Mouse (Mus musculus) limb, embryonic 13.5 days (tissue): ENCODE results near the gene Robo2. TPM values are rescaled to one million over a fixed set of nuclear protein-coding genes. Genes with fewer than 3 reads are reported as not detected.

Experiments used
- ATAC-seq: fragments of 200-750 bp; cut with Nextera tagmentation; 2 replicates; pipeline ENCODE4 v1.8.0; 2017; ENCODE audit warnings: low read depth, moderate number of reproducible peaks, moderate TSS enrichment; ENCODE audit not compliant: low FRiP score
- H3K27ac ChIP-seq: fragments of 300-500 bp; sonication (generic); 2 replicates; pipeline ENCODE4 v1.5.1; 2015; ENCODE audit warnings: inconsistent platforms, mild to moderate bottlenecking, moderate library complexity
- H3K27me3 ChIP-seq: fragments of 300-500 bp; sonication (generic); 2 replicates; pipeline ENCODE4 v1.6.1; 2015; ENCODE audit warnings: mild to moderate bottlenecking, inconsistent platforms
- H3K36me3 ChIP-seq: fragments of 300-500 bp; sonication (generic); 2 replicates; pipeline ENCODE4 v1.6.1; 2015; ENCODE audit warnings: inconsistent platforms, mild to moderate bottlenecking, moderate library complexity
- H3K4me1 ChIP-seq: fragments of 300-500 bp; sonication (generic); 2 replicates; pipeline ENCODE4 v1.6.1; 2015; ENCODE audit warnings: inconsistent platforms
- H3K4me2 ChIP-seq: fragments of 300-500 bp; sonication (generic); replicated peaks from 2 replicates; pipeline ENCODE4 v1.6.1; 2015; ENCODE audit warnings: inconsistent platforms, mild to moderate bottlenecking, moderate library complexity
- H3K4me3 ChIP-seq: fragments of 300-500 bp; sonication (generic); 2 replicates; pipeline ENCODE4 v1.5.1; 2015; ENCODE audit warnings: moderate library complexity, mild to moderate bottlenecking, inconsistent platforms
- H3K9ac ChIP-seq: fragments of 300-500 bp; sonication (generic); 2 replicates; pipeline ENCODE4 v1.6.1; 2015; ENCODE audit warnings: mild to moderate bottlenecking, inconsistent platforms
- H3K9me3 ChIP-seq: fragments of 300-500 bp; sonication (generic); 2 replicates; pipeline ENCODE4 v1.6.1; 2016; ENCODE audit warnings: inconsistent platforms
- WGBS: fragments of 180-500 bp; shearing (Covaris S2); methylation state at CpG from one replicate; pipeline ENCODE4 v1.1.7; 2015; 5-methylcytosine and 5-hydroxymethylcytosine counted together
- polyA plus RNA-seq: library from polyadenylated mRNA; unstranded; fragments of >200 nt; fragmentation: Nextera tagmentation; extraction: Ambion mirVana; gene quantifications from 2 replicates; pipeline ENCODE4 v1.2.1, GENCODE M21; 2015

Robo2 gene
- polyA plus RNA-seq, 1 experiment from 2014 or later, result 76.3 TPM

DNA sequence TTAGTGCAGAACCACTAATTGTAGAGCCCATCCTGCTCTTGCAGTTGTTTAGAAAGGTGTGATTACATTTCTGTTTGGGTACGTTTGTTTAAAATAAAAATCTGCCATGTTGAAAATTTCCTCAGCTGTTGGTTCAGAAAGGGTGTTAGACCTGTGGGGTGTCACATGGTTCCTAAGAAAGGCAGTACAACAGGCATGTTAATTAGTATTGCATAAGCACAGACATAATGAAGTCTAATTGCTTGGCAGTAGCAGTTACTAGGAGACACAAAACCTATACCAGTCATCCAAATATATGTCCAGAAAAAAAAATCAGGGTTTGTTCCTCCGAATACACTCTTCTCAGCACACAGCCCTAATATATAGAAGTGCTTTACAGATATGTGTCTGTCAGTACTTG, 220.0 kb downstream of the Robo2 start:
- no peak for ATAC-seq
- H3K27ac ChIP-seq, result no peak overlapping the region
- H3K9me3 ChIP-seq, result no peaks in the 10 kb centered on the region
- H3K4me1 ChIP-seq, result no peaks in the 10 kb centered on the region
- H3K4me2 ChIP-seq, result no peak overlapping the region
- WGBS, result 86% methylated on average over 2 of the region's 2 CpGs
- no peak overlapping the region for H3K9ac ChIP-seq
- H3K4me3 ChIP-seq, result no peak overlapping the region
- H3K36me3 ChIP-seq, result no peaks in the 10 kb centered on the region
- H3K27me3 ChIP-seq, result no peaks in the 10 kb centered on the region

DNA sequence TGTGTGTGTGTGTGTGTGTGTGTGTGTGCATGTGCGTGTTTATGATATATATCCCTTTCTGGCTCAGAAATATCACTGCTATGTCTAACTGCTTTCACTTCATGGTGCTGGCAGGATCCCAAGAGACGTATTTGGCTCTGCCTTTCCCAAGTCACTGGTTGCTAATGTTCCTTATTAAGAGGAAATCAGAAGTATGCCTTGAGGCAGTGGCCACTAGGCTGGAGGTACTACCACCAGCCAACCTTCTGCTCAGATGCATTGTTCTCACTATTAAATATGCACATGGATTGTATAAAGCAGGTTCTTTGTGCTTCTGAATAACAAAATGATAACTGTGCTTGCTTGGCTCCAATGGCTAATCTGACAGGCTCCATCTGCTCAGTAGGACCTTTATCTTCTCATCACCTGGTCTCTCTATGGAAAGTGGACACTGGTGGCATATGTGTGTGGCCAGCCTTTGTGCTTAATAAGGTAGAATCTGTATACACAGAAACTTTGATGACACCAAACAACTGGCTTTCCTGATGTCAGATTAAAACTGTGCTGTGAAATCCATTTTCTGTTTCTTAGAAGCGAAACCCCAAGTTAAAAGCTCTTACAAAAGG, 229.0 kb downstream of the Robo2 start:
- H3K9ac ChIP-seq, result no peak overlapping the region
- H3K36me3 ChIP-seq, result no peaks in the 10 kb centered on the region
- H3K9me3 ChIP-seq, result no peaks in the 10 kb centered on the region
- no peak overlapping the region for H3K4me2 ChIP-seq
- no peak overlapping the region for H3K27ac ChIP-seq
- H3K27me3 ChIP-seq, result no peaks in the 10 kb centered on the region
- ATAC-seq, result no peak
- WGBS, result 61% methylated on average over 3 of the region's 3 CpGs
- no peak overlapping the region for H3K4me3 ChIP-seq
- H3K4me1 ChIP-seq, result 0 out of 2 replicates have a peak, but pooled peaks cover 4% of the 10 kb centered on the region

DNA sequence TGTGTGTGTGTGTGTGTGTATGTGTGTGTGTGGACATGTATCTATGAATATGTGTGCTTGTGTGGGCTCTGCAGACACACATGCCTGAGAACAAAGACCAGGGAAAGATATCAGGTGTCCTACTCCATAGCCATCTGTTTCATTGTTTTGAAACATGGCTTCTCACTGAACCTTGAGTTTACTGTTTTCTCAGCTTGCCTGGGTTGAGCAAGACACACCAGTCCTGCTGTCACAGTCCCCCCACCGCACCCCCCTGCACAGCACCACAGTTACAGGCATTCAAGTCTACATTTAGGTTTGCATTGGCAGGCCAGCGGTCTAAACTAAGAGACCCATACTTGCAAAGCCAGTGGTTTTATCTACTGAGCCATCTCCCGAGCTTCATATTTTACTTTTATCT, 239.0 kb downstream of the Robo2 start:
- peaks cover 7% of the 10 kb centered on the region; the same call in 1 of the 2 replicates for H3K4me1 ChIP-seq
- 80% methylated on average over 3 of the region's 3 CpGs for WGBS
- H3K27me3 ChIP-seq, result no peaks in the 10 kb centered on the region
- H3K9me3 ChIP-seq, result no peaks in the 10 kb centered on the region
- H3K9ac ChIP-seq, result no peak overlapping the region
- no peaks in the 10 kb centered on the region for H3K36me3 ChIP-seq
- no peak overlapping the region for H3K27ac ChIP-seq
- no peak overlapping the region for H3K4me2 ChIP-seq
- ATAC-seq, result no peak
- H3K4me3 ChIP-seq, result no peak overlapping the region

DNA sequence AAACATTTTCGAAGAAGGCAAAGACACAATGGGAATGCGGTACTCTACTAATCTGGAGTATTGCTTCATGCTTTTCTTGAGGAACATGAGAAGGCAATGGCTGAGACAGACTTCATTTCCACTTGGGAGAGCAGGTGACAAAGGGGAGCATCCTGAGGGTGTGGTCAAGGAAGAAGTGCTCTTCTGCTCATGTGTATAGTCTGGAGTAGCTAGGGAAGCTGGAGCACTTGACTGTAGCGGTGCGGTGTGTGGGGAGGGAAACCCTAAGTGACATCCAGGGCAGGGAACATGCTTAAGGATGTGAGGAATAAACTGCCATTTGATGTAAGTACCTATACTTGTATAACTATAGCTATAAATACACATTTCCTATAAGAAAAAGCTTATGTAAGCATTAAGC, 242.0 kb downstream of the Robo2 start:
- 94% methylated on average over 4 of the region's 4 CpGs for WGBS
- Histone ChIP-seq H3K27ac (no peak overlapping the region), H3K9ac (no peak overlapping the region), H3K27me3 (no peaks in the 10 kb centered on the region), H3K9me3 (no peaks in the 10 kb centered on the region), H3K4me3 (no peak overlapping the region), H3K36me3 (no peaks in the 10 kb centered on the region), H3K4me1 (peaks cover 10% of the 10 kb centered on the region; the same call in 1 of the 2 replicates), H3K4me2 (no peak overlapping the region)
- ATAC-seq, result no peak

DNA sequence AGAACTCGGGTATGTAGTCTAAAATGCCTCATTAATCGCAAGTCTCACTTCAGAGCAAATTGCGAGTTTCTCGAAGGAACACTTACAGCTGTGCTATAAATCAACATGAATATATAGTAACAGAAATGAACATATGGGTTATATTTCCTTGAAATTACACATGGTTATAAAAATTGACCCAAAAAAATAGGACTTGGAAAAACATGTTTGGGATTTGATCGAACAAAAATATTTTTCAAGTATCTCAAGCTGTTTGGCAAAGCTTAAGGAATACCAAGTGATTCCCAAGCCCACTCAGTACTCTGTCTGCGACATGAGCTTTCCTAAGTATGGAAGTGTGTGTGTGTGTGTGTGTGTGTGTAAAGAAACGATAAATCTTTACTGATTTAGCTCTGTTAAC, 242.5 kb downstream of the Robo2 start:
- H3K27ac ChIP-seq, result no peak overlapping the region
- H3K4me1 ChIP-seq, result peaks cover 10% of the 10 kb centered on the region; the same call in 1 of the 2 replicates
- H3K9ac ChIP-seq, result no peak overlapping the region
- H3K9me3 ChIP-seq, result no peaks in the 10 kb centered on the region
- ATAC-seq, result no peak; the same call in 1 of the 2 replicates
- H3K36me3 ChIP-seq, result no peaks in the 10 kb centered on the region
- no peaks in the 10 kb centered on the region for H3K27me3 ChIP-seq
- H3K4me2 ChIP-seq, result no peak overlapping the region
- no peak overlapping the region for H3K4me3 ChIP-seq
- WGBS, result 47% methylated on average over 7 of the region's 7 CpGs

DNA sequence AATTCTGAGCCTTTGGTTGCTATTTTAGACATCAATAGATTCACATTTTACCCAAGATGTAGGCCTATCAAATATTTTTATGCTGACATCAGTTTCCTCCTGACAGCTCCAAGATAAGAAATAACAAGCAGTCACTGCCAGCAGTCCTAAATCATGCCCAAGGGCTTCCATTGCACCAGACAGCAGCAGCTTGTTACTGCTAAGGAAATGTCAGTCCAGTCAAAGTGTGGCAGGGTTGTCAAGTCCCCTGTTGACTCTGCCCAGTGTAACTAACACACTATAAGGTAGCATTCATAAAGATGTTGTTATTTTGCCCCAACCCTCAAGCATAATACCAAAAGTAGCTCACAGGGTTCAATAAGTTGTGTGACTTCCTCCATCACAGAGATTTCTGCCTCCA, 243.8 kb downstream of the Robo2 start:
- no peak for ATAC-seq
- H3K9ac ChIP-seq, result no peak overlapping the region
- no peak overlapping the region for H3K4me3 ChIP-seq
- no peaks in the 10 kb centered on the region for H3K36me3 ChIP-seq
- no peaks in the 10 kb centered on the region for H3K27me3 ChIP-seq
- no peak overlapping the region for H3K4me2 ChIP-seq
- H3K4me1 ChIP-seq, result peaks cover 10% of the 10 kb centered on the region; the same call in 1 of the 2 replicates
- no peak overlapping the region for H3K27ac ChIP-seq
- no peaks in the 10 kb centered on the region for H3K9me3 ChIP-seq

DNA sequence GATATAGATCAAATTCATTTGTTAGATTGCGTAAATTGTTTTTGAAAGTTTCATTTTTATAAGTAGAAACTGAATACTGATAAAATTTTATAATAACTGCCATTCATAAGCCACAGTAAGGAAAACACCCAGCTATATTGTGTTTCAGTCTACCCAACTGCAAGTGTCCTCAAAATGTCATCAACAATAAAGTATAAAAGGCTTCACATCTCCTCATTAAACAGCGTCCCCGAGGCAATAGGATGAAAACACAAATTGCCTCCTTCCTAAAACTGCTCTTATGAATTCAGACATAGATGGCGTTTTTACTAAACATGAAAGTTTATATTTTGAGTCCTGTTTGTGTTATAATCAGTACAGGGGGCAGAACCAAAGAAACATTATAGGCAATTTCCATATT, 249.6 kb downstream of the Robo2 start:
- H3K4me3 ChIP-seq, result no peak overlapping the region
- H3K4me1 ChIP-seq, result 0 out of 2 replicates have a peak, but pooled peaks cover 3% of the 10 kb centered on the region
- H3K36me3 ChIP-seq, result no peaks in the 10 kb centered on the region
- no peaks in the 10 kb centered on the region for H3K9me3 ChIP-seq
- H3K27ac ChIP-seq, result no peak overlapping the region
- H3K27me3 ChIP-seq, result no peaks in the 10 kb centered on the region
- WGBS, result 75% methylated on average over 4 of the region's 4 CpGs
- H3K4me2 ChIP-seq, result no peak overlapping the region
- ATAC-seq, result no peak
- no peak overlapping the region for H3K9ac ChIP-seq

DNA sequence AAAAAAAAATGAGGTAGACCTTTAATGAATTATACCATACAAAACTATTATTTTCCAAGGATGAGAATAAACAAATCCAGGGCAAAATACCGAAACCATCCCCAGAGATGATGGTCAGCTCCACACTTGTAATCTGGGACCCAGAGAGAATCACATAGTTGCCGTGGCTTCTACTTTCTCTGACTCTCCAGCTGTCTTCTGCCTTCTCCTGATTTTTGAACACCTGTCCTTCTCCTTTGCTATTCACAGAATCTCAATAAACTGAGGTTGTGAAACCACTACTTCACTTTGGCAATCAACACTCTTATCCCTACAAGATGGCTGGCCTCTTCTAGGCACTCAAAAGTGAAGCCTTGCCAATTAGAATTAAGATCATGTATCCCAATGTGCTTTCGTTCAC, 252.4 kb downstream of the Robo2 start:
- ATAC-seq, result no peak
- H3K27me3 ChIP-seq, result no peaks in the 10 kb centered on the region
- no peak overlapping the region for H3K9ac ChIP-seq
- H3K4me2 ChIP-seq, result no peak overlapping the region
- no peak overlapping the region for H3K4me3 ChIP-seq
- 88% methylated on average over 3 of the region's 3 CpGs for WGBS
- no peaks in the 10 kb centered on the region for H3K9me3 ChIP-seq
- H3K36me3 ChIP-seq, result no peaks in the 10 kb centered on the region
- no peaks in the 10 kb centered on the region for H3K4me1 ChIP-seq
- no peak overlapping the region for H3K27ac ChIP-seq

DNA sequence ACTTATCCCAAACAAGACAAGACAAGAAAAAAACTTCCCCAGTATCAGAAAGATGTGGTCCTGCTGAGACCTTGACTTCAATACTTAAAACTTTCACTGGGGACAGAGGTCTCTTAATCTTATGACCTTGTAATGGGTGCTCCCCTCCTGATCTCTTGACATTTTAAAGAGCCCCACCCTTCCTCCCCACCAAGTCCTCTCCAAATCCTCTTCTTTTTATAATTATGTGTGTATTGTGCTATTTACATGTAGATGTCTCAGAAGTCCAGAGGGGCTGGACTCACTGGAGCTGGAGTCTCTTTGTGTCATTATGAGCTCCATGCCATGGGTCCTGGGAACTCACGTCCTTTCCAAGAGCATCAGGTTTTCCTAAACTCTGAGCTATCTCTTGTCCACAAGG, 275.4 kb downstream of the Robo2 start:
- Histone ChIP-seq H3K27ac (no peak overlapping the region), H3K4me3 (no peak overlapping the region), H3K4me2 (no peak overlapping the region), H3K36me3 (no peaks in the 10 kb centered on the region), H3K9ac (no peak overlapping the region), H3K9me3 (no peaks in the 10 kb centered on the region), H3K27me3 (no peaks in the 10 kb centered on the region), H3K4me1 (peaks cover 11% of the 10 kb centered on the region)
- 90% methylated on average over 1 of the region's 1 CpGs for WGBS
- ATAC-seq, result no peak

DNA sequence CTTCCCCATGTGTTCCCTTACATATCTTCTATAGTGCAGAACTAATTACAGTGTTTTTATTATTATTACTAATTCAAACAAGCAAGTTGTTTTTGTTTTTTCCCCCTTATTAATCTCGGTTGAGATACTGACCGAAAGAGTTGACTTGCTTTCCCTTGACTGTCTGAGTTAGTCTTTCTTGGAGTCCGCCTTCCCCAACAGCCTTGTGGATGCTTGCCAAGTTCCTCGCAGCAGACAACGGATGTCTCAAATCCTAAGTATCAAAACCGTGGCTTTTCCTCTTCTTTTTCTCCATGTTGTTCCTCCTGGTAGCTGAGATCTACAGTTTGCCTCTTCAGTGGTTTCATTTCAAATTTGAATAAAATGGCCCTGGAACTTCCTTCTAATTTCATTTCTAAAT, 278.8 kb downstream of the Robo2 start:
- Histone ChIP-seq H3K4me2 (no peak overlapping the region), H3K27me3 (no peaks in the 10 kb centered on the region), H3K9me3 (no peaks in the 10 kb centered on the region), H3K4me1 (peaks cover 11% of the 10 kb centered on the region), H3K4me3 (no peak overlapping the region), H3K27ac (no peak overlapping the region), H3K36me3 (no peaks in the 10 kb centered on the region), H3K9ac (no peak overlapping the region)
- WGBS, result 78% methylated on average over 6 of the region's 6 CpGs
- no peak for ATAC-seq

DNA sequence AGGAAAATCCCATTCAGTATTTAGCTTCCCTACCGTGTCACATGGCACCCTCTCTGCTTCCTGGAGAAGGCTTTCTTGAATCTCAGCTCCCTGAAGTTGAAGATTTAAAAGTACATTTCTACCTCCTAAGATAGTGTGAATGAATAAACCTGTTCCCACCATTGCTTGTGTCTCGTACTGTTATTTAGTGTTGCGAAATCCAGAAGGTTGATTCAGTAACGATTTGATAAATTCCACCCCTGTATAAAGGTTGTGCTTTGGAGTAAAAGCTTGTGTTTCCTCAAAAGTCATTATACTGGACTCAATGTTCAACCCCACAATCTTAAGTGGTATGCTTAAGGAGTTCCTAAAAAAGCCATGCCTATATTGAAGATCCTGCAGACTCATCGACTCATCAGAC, 280.3 kb downstream of the Robo2 start:
- Histone ChIP-seq H3K4me2 (no peak overlapping the region), H3K9ac (no peak overlapping the region), H3K27ac (no peak overlapping the region), H3K36me3 (no peaks in the 10 kb centered on the region), H3K27me3 (no peaks in the 10 kb centered on the region), H3K4me3 (no peak overlapping the region), H3K4me1 (peaks cover 11% of the 10 kb centered on the region), H3K9me3 (no peaks in the 10 kb centered on the region)
- WGBS, result 90% methylated on average over 5 of the region's 5 CpGs
- no peak for ATAC-seq

DNA sequence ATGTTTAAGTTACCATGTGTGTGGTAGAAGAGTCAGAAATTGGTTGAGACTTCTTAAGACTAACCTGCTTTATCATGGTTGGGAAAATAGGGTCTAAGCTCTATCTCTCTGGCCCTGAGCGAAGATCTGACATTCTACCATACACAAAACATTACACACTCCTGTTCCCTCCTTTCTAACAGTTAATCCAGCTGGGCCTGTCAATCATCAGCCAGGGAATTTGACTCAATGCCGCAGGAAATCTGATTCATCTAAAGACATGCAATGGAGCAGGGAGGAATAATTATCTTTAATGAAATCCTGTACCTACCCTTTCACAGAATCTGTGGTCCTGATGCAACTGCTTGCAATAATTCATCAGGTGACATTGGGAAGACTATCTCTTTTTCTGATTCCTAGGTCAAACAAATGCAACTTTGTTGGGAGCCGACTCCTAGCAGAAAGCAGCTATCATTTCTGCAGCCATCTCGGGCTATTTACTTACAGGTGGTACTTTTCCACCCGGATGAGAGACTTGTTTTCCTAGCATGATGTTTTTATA, 283.1 kb downstream of the Robo2 start:
- H3K4me1 ChIP-seq, result no peaks in the 10 kb centered on the region
- no peak overlapping the region for H3K9ac ChIP-seq
- no peak overlapping the region for H3K4me3 ChIP-seq
- no peaks in the 10 kb centered on the region for H3K9me3 ChIP-seq
- no peaks in the 10 kb centered on the region for H3K36me3 ChIP-seq
- H3K27ac ChIP-seq, result no peak overlapping the region
- ATAC-seq, result no peak
- 84% methylated on average over 5 of the region's 5 CpGs for WGBS
- no peaks in the 10 kb centered on the region for H3K27me3 ChIP-seq
- H3K4me2 ChIP-seq, result no peak overlapping the region

DNA sequence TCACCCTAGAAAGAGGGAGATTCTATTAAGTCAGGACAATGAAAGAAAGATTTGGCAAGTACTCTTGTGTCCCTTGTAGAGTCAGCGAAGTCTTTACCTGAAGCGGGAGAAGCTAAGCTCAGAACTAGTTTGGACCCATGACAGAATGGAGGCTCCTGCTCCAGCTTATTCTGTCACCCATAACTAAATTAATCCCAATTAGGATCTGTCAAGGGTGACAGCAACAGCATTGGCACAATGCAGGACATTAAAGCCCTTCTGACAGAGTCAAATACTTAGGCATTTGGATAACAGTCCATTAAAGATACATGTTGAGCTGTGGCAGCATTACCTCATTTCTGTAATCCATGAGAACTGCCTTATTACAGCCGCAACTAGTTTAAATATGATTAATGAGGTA, 298.5 kb downstream of the Robo2 start:
- Histone ChIP-seq H3K4me1 (no peaks in the 10 kb centered on the region), H3K9me3 (no peaks in the 10 kb centered on the region), H3K4me2 (no peak overlapping the region), H3K27ac (no peak overlapping the region), H3K36me3 (no peaks in the 10 kb centered on the region), H3K9ac (no peak overlapping the region), H3K27me3 (no peaks in the 10 kb centered on the region), H3K4me3 (no peak overlapping the region)
- WGBS, result 87% methylated on average over 3 of the region's 3 CpGs
- no peak for ATAC-seq
